Mouse (Mus musculus) limb, embryonic 11.5 days (tissue): ENCODE data around the gene Ggt5. TPM values are rescaled to one million over a fixed set of nuclear protein-coding genes. Genes with fewer than 3 reads are reported as not detected.

Source experiments
- ATAC-seq: fragments of 200-750 bp; cut with Nextera tagmentation; 2 replicates; pipeline ENCODE4 v1.8.0; 2017; ENCODE audit warnings: low read depth; ENCODE audit not compliant: insufficient number of reproducible peaks, low FRiP score, low TSS enrichment
- DNase-seq: peaks from one replicate; pipeline ENCODE4 v3.0.0-alpha.2; 2015; ENCODE audit warnings: low spot score
- H3K27ac ChIP-seq: fragments of 300-500 bp; sonication (generic); replicated peaks from 2 replicates; pipeline ENCODE4 v1.5.1; 2014; ENCODE audit warnings: low read depth, mild to moderate bottlenecking, low read length
- H3K27me3 ChIP-seq: fragments of 300-500 bp; sonication (generic); 2 replicates; pipeline ENCODE4 v1.6.1; 2014; ENCODE audit warnings: mild to moderate bottlenecking, low read length, mixed read lengths; ENCODE audit not compliant: control insufficient read depth, insufficient read depth
- H3K36me3 ChIP-seq: fragments of 300-500 bp; sonication (generic); 2 replicates; pipeline ENCODE4 v1.6.1; 2014; ENCODE audit warnings: mild to moderate bottlenecking, low read length, moderate library complexity, mixed read lengths; ENCODE audit not compliant: control insufficient read depth, insufficient read depth
- H3K4me1 ChIP-seq: fragments of 300-500 bp; sonication (generic); 2 replicates; pipeline ENCODE4 v1.6.1; 2014; ENCODE audit warnings: low read length, mixed read lengths; ENCODE audit not compliant: control insufficient read depth, insufficient read depth
- H3K4me2 ChIP-seq: fragments of 300-500 bp; sonication (generic); 2 replicates; pipeline ENCODE4 v1.6.1; 2014; ENCODE audit warnings: low read depth, mild to moderate bottlenecking, moderate library complexity; ENCODE audit not compliant: severe bottlenecking
- H3K4me3 ChIP-seq: fragments of 300-500 bp; sonication (generic); 2 replicates; pipeline ENCODE4 v1.5.1; 2014; ENCODE audit warnings: low read depth, low read length
- H3K9ac ChIP-seq: fragments of 300-500 bp; sonication (generic); 2 replicates; pipeline ENCODE4 v1.6.1; 2014; ENCODE audit warnings: mild to moderate bottlenecking, low read length
- H3K9me3 ChIP-seq: fragments of 300-500 bp; sonication (generic); 2 replicates; pipeline ENCODE4 v1.6.1; 2016; ENCODE audit warnings: low read length; ENCODE audit not compliant: control insufficient read depth
- WGBS: fragments of 180-500 bp; shearing (Covaris S2); extraction: QIAGEN DNeasy Blood & Tissue Kit; methylation state at CpG from one replicate; pipeline ENCODE4 v1.1.7; 2014; 5-methylcytosine and 5-hydroxymethylcytosine counted together
- polyA plus RNA-seq: library from polyadenylated mRNA; unstranded; fragments of >200 nt; fragmentation: Nextera tagmentation; extraction: Ambion mirVana; gene quantifications from 2 replicates; pipeline ENCODE4 v1.2.1, GENCODE M21; 2014

Ggt5 gene
- polyA plus RNA-seq, 1 experiment from 2014 or later, result 0.41 TPM

GRCm38 (mm10) chr10:75642891-75643290 lies 53.8 kb downstream of the Ggt5 start:
- Histone ChIP-seq H3K4me3 (no peak overlapping the region), H3K27ac (no peak overlapping the region), H3K4me1 (peaks cover 6% of the 10 kb centered on the region), H3K9me3 (no peaks in the 10 kb centered on the region), H3K36me3 (no peaks in the 10 kb centered on the region), H3K4me2 (no peak overlapping the region), H3K9ac (no peak overlapping the region), H3K27me3 (no peaks in the 10 kb centered on the region)
- no peak for DNase-seq
- no peak for ATAC-seq
- WGBS, result 80% methylated on average over 2 of the region's 2 CpGs

- H3K36me3 ChIP-seq, result no peaks in the 10 kb centered on the region; the same call in 1 of the 2 replicates
- no peak within 1 kb of the TSS for H3K27ac ChIP-seq
- ATAC-seq (peak; percentile 23; the same call in 1 of the 2 replicates), DNase-seq (peak; percentile 76)
- H3K4me2 ChIP-seq, result peak within 1 kb of the TSS; percentile 30
- H3K27me3 ChIP-seq, result no peaks in the 10 kb centered on the region
- H3K9me3 ChIP-seq, result no peaks in the 10 kb centered on the region
- H3K4me3 ChIP-seq, result no peak within 1 kb of the TSS
- WGBS, result 3% methylated on average over 11 of the region's 11 CpGs
- H3K4me1 ChIP-seq, result peaks cover 6% of the 10 kb centered on the region
- H3K9ac ChIP-seq, result peak within 1 kb of the TSS; percentile 35
Measured at GRCm38 (mm10) chr10:75643741-75644343, 54.7 kb downstream of the Ggt5 start, which contains the start of gene Susd2. Gene Susd2, minus strand, starts transcription at chr10:75644008.

- Histone ChIP-seq H3K36me3 (peaks cover 1% of the 10 kb centered on the region; the same call in 1 of the 2 replicates), H3K9ac (no peak overlapping the region), H3K4me2 (no peak overlapping the region), H3K4me3 (no peak overlapping the region), H3K9me3 (no peaks in the 10 kb centered on the region), H3K27ac (no peak overlapping the region), H3K4me1 (peaks cover 6% of the 10 kb centered on the region), H3K27me3 (no peaks in the 10 kb centered on the region)
- ATAC-seq (no peak), DNase-seq (no peak)
- 94% methylated on average over 8 of the region's 8 CpGs for WGBS
Measured at GRCm38 (mm10) chr10:75645616-75646015, 56.5 kb downstream of the Ggt5 start.

- 94% methylated on average over 6 of the region's 6 CpGs for WGBS
- DNase-seq (no peak), ATAC-seq (no peak)
- H3K4me3 ChIP-seq, result no peak overlapping the region
- no peaks in the 10 kb centered on the region for H3K9me3 ChIP-seq
- H3K27me3 ChIP-seq, result no peaks in the 10 kb centered on the region
- H3K9ac ChIP-seq, result no peak overlapping the region
- H3K4me1 ChIP-seq, result peaks cover 6% of the 10 kb centered on the region
- no peak overlapping the region for H3K27ac ChIP-seq
- peaks cover 9% of the 10 kb centered on the region for H3K36me3 ChIP-seq
- no peak overlapping the region for H3K4me2 ChIP-seq
Measured at GRCm38 (mm10) chr10:75646406-75646805, 57.3 kb downstream of the Ggt5 start.

GRCm38 (mm10) chr10:75647362-75647761 lies 58.2 kb downstream of the Ggt5 start:
- DNase-seq (no peak), ATAC-seq (no peak)
- no peaks in the 10 kb centered on the region for H3K27me3 ChIP-seq
- no peak overlapping the region for H3K27ac ChIP-seq
- no peak overlapping the region for H3K4me3 ChIP-seq
- no peak overlapping the region for H3K4me2 ChIP-seq
- H3K9me3 ChIP-seq, result no peaks in the 10 kb centered on the region
- H3K4me1 ChIP-seq, result peaks cover 6% of the 10 kb centered on the region
- no peak overlapping the region for H3K9ac ChIP-seq
- H3K36me3 ChIP-seq, result peaks cover 13% of the 10 kb centered on the region
- WGBS, result 89% methylated on average over 3 of the region's 3 CpGs

GRCm38 (mm10) chr10:75648091-75648490 lies 59.0 kb downstream of the Ggt5 start:
- WGBS, result 93% methylated on average over 6 of the region's 6 CpGs
- Histone ChIP-seq H3K9me3 (no peaks in the 10 kb centered on the region), H3K9ac (no peak overlapping the region), H3K4me1 (peaks cover 6% of the 10 kb centered on the region), H3K27me3 (no peaks in the 10 kb centered on the region), H3K36me3 (peaks cover 20% of the 10 kb centered on the region), H3K4me3 (no peak overlapping the region), H3K4me2 (no peak overlapping the region), H3K27ac (no peak overlapping the region)
- no peak for ATAC-seq
- no peak for DNase-seq

GRCm38 (mm10) chr10:75649001-75649400 lies 59.9 kb downstream of the Ggt5 start:
- DNase-seq, result no peak
- 94% methylated on average over 7 of the region's 7 CpGs for WGBS
- Histone ChIP-seq H3K4me1 (no peaks in the 10 kb centered on the region), H3K4me3 (no peak overlapping the region), H3K9ac (no peak overlapping the region), H3K36me3 (peaks cover 20% of the 10 kb centered on the region), H3K27ac (no peak overlapping the region), H3K27me3 (no peaks in the 10 kb centered on the region), H3K4me2 (no peak overlapping the region), H3K9me3 (no peaks in the 10 kb centered on the region)
- no peak for ATAC-seq

GRCm38 (mm10) chr10:75649406-75649995 lies 60.4 kb downstream of the Ggt5 start:
- Histone ChIP-seq H3K4me3 (no peak overlapping the region), H3K9ac (no peak overlapping the region), H3K9me3 (no peaks in the 10 kb centered on the region), H3K27me3 (no peaks in the 10 kb centered on the region), H3K4me1 (no peaks in the 10 kb centered on the region), H3K36me3 (peaks cover 20% of the 10 kb centered on the region), H3K27ac (no peak overlapping the region), H3K4me2 (no peak overlapping the region)
- 91% methylated on average over 4 of the region's 4 CpGs for WGBS
- no peak for DNase-seq
- ATAC-seq, result no peak
